Mouse (Mus musculus) left cerebral cortex, postnatal 4 days (tissue): ENCODE data around the gene Plekhs1. TPM values are rescaled to one million over a fixed set of nuclear protein-coding genes. Genes with fewer than 3 reads are reported as not detected.
"Not testable (repeated sequence)": the region's sequence is repeated elsewhere in the genome, so short reads cannot be mapped to it uniquely, and the experiment has no call there.

Experiments used
- DNase-seq: peaks from one replicate; pipeline ENCODE4 v3.0.0-alpha.2; 2022
- intact Hi-C: fragments of 180-260 bp; cut with DNase I; formaldehyde crosslinking; loops from one replicate; pipeline ENCODE4 v1.15.1; 2025
- total RNA-seq, 2 experiments: library from RNA; stranded (reverse); gene quantifications; 2 replicates each; pipeline ENCODE4 v1.2.3; 2021

Plekhs1 gene
- total RNA-seq, 2 experiments from 2014 or later, result 0.48 to 0.50 TPM

GRCm38 (mm10) chr19:56454862-56455261, 6.6 kb upstream of the Plekhs1 start:
- intact Hi-C loops, result no loop called here
- DNase-seq, result no peak

- peak; percentile 26 for DNase-seq
- intact Hi-C loops, result no loop called here
These were observed 6.1 kb upstream of the Plekhs1 start for GRCm38 (mm10) chr19:56455369-56455768.

GRCm38 (mm10) chr19:56457569-56457968, 3.9 kb upstream of the Plekhs1 start:
- intact Hi-C loops, result no loop called here
- DNase-seq, result no peak

GRCm38 (mm10) chr19:56459154-56460050, 2.0 kb upstream of the Plekhs1 start:
- intact Hi-C loops, result no loop called here

GRCm38 (mm10) chr19:56460241-56460640, 1.2 kb upstream of the Plekhs1 start:
- intact Hi-C loops, result no loop called here

More at GRCm38 (mm10) chr19:56459154-56460050, 2.0 kb upstream of the Plekhs1 start:
- DNase-seq, result peak; percentile 27

GRCm38 (mm10) chr19:56462786-56463185, 1.3 kb downstream of the Plekhs1 start:
- DNase-seq, result no peak
- intact Hi-C loops, result no loop called here

More at GRCm38 (mm10) chr19:56460241-56460640, 1.2 kb upstream of the Plekhs1 start:
- peak; percentile 44 for DNase-seq

- no peak for DNase-seq
- intact Hi-C loops, result no loop called here
These were observed 5.0 kb downstream of the Plekhs1 start for GRCm38 (mm10) chr19:56466486-56466885.

- intact Hi-C loops, result no loop called here
- DNase-seq, result no peak
These were observed 9.0 kb downstream of the Plekhs1 start for GRCm38 (mm10) chr19:56470286-56471020.

DNA sequence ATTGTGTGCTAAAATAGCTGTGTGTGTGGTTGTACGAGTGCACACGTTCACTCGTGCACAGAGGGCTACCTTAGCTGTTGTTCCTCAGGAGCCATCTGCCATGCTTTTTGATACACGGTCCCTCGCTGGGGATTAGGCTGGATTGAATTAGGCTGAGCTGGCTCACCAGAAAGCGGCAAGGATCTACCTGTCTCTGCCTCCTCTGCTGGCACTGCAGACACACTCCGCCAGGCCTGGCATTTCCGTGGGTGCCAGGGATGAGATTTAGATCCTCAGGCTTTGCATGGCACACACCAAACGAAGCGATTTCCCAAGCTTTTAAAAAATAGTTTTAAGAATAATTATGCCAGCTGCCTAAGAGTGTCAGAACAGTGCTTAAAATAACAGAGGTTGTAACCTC, 10.5 kb downstream of the Plekhs1 start:
- intact Hi-C loops, result no loop called here
- DNase-seq, result no peak

DNA sequence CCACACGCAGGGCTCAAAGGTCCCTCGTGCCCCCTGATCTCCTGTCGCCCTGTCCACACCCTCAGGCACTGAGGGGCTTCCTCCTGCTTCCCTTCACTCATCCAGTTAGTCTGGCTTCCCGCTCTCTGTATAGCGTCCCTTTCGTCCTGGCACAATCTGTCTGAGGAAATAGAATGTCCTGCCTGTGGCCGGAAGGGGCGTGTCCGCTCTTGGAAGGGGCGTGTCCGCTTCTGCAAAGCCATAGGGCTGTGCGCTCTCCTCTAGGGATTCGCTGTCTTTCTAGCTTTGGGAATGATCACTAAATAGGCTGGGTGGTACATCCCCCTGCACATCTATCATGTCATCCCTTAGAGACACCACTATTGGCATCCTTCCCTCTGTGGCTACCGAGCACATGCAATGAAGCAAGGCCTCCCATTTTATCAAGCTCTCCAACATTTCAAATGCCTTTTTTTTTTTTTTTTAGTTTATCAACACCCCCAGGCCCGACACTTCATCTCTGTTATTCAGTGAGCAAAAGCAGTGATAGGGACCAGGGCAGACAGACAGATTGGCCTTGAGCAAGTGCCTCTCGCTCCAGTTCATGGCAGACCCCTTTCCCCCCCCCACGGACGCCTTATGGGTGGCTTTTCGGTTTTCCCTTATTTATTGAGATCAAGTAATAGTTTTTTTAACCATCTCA, 13.6 kb downstream of the Plekhs1 start:
- intact Hi-C loops, result no loop called here
- DNase-seq, result no peak

GRCm38 (mm10) chr19:56476546-56476945, 15.1 kb downstream of the Plekhs1 start:
- no peak for DNase-seq
- intact Hi-C loops, result no loop called here

DNA sequence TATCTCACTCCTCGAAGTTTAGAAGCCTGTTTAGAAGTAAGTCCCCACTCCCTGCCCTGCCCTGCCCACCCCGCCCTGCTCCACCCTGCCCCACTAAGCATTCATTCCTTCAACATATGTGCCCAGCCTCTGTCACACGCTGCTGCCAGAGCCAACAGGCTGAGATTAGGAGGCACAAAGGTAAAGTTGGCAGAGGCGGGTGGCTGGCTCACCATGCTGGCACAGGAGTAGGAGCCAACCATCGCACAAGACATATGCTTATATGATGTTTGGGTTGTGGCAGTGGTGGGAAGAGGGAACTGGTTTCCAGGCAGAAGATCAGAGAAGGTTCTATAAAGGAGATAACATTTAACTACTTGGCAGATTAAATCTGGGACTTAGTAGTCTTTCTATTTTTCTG, 15.8 kb downstream of the Plekhs1 start:
- peak; percentile 36 for DNase-seq
- intact Hi-C loops, result no loop called here

DNA sequence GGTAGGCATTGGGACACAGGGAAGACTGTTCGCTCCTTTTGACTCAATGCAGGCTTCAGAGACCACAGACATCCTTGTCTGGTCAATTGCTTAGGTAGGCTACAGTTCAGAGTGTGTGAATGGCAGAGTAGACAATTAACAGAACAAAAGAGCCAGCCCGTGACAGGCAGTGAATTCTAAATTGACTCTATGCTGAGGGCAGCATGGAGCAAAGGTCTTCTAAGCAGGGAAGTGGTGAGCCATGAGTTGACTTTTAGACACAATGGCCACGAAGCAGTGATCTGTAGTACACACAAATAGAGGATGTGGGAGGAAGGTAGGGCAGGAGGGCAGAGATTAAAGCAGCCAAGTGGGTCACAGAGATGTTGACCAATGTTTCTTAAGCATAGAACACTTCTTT, 16.4 kb downstream of the Plekhs1 start:
- intact Hi-C loops, result no loop called here
- DNase-seq, result no peak

DNA sequence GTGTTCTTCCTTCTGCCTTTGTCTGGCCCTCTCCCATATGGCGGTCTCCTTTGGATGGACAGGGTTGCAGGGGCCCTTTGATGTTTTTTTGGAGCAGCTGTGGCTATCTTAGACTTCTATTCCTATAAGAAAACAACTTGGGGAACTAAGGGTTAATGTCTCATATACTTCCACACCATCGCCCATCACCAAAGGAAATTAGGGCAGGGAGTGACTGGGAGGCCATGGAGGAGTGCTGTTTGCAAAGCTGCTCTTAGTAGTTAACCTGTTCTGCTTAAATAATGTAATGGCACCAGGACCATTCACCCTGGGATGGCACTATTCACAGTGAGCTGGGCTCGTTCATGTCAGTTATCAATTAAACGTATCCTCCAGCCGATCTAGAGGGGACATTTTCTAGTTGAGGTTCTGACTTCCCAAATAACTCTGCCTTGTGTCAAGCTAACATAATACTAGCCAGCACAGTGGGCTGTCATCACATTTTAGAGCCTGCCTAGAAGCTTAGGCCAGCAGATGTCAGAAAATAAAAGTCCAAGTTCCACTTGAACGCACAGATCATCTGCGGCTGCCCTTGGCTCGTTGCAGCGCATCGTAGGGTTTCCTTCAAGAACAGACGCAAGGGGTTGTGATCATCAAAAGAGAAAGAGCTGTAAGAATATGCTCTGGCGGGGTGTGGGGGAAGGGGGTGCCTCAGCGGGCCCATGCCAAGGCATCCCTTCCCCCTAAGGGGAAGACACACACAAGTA, 23.4 kb downstream of the Plekhs1 start:
- intact Hi-C loops, result no loop called here
- peak; percentile 49 for DNase-seq

- intact Hi-C loops, result no loop called here
- peak; percentile 41 for DNase-seq
These were observed 24.2 kb downstream of the Plekhs1 start for GRCm38 (mm10) chr19:56485376-56486271.

- no peak for DNase-seq
- intact Hi-C loops, result no loop called here
These were observed 25.5 kb downstream of the Plekhs1 start for GRCm38 (mm10) chr19:56486926-56487325.

- intact Hi-C loops, result no loop called here
- DNase-seq, result no peak
These were observed 25.9 kb downstream of the Plekhs1 start for GRCm38 (mm10) chr19:56487339-56487738.

DNA sequence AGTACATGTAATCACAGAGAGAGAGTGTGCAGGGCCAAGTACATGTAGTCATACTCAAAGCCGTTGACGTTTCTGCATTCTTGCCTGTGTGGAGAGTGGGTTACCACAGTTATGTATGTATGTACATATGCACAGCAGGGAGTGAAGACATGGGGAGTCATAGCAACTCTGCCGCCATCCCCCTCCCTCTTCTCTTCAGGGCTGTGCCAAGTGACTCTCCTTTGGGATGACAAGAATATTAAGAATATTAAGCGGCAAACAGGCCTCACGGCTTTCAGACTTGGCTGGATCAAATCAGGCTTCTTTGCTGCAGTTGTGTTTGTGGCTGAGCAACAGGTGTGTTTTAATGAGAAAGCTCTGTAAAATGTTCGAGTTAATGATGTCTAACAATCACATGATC, 28.2 kb downstream of the Plekhs1 start:
- intact Hi-C loops, result no loop called here
- DNase-seq, result no peak

DNA sequence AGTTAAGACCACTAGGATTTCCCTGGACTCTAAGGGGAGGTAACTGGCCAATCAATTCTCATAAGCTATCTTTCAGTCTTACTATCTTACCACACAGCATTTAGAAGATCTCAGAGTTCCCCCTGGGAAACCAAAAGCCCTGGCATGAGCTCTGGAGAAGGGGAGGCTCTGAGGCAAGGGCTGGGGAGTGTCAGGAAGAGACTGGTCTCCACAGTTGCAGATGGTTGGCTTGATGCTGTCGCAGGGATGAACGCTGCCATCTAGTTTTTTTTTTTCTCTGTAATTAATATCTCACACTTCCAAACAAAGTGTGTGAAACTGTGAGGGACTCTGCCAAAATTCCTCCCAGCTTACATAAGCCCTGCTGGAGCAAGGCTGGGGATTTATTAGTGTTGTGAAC, 32.7 kb downstream of the Plekhs1 start:
- intact Hi-C loops, DNase-seq: not testable (repeated sequence)
